Mouse (Mus musculus): ENCODE measurements around the gene Dph1.

DNA sequence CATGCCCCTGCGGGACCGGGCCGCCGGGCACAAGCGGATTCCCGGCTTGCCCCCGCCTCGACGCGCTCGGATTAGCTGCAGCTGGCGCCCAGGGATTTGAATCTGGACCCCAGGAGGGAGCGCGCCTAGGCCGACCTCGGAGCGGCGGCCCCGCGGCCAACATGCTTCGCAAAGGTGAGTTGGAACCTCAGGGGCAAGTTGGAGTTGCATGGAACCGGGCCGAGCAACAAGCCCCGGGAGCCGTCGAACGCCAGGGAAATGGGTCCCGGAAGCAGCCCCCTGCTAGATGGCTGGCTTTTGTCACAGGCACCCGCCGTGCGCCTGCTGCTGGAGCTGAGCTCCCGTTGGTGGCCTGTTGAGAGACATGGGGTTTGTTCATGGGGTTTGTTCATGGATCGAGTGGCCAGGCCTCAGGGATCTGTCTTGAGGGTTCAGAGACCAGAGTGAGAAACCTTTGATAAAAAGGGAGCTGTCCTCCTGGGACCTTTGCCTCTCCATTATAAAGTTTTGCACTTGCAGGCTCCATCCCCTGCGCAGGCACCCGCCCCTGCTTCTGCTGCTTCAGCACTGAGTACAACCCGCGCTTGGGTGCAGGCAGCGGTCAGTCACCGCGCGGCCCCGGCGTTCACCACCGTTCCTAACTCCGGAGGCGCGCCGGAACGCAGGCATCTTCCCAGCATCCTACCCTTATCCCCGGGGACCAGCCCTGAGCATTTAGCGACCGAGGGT is 3.2 kb upstream of the Dph1 start:
- no peak for TF ChIP-seq CTCF (IDR thresholded peaks at IDR 0.05; ENCODE audit: control insufficient read depth, insufficient read depth, low read length)
- no peak for TF ChIP-seq POLR2A (IDR thresholded peaks at IDR 0.05; ENCODE audit: borderline replicate concordance, control insufficient read depth, low read depth, low read length)
